Mouse (Mus musculus): Measurements from ENCODE around the gene Ece1.

GRCm38 (mm10) chr4:137887993-137888388, 26.0 kb downstream of the Ece1 start:
- no peak for TF ChIP-seq CTCF (IDR thresholded peaks at IDR 0.05)
- TF ChIP-seq POLR2A (IDR thresholded peaks at IDR 0.05; ENCODE audit: insufficient read depth, low read depth, low read length), result no peak
- no peak for TF ChIP-seq EP300 (IDR thresholded peaks at IDR 0.05; ENCODE audit: insufficient read depth, low read depth, low read length)
